In genomic region chr9:75599191-75599841, GRCm38 (mm10) we compare ENCODE assay signal across 9 mouse cellular contexts. TPM values are rescaled to one million over a fixed set of nuclear protein-coding genes. Genes with fewer than 3 reads are reported as not detected.
DNase-seq lines count a peak whose midpoint lies in the region; ATAC-seq and TF ChIP-seq lines count a peak whose summit lies in the region.
"Had no signal": no experiment of that assay in that cellular context is flagged by ENCODE, and none has a peak within 500 bp of the region (broad histone marks: within the 10 kb centered on the region; RNA-seq: fewer than 3 reads in every experiment).

No protein-coding gene starts in this region.

- no peak overlapping the region for H3K4me2 ChIP-seq in hindbrain, embryonic 13.5 days
- H3K4me2 ChIP-seq in lung, postnatal 0 days (replicated peaks; ENCODE audit: low read depth, low read length): no peak overlapping the region
- H3K4me2 ChIP-seq: liver, embryonic 15.5 days had no signal

- no peak for TF ChIP-seq EP300 in lung, postnatal 0 days (IDR thresholded peaks at IDR 0.05)

- whole genome bisulfite sequencing in hindbrain, embryonic 13.5 days: 37% methylated on average over 5 of the region's 5 CpGs
- WGBS in lung, postnatal 0 days: 39% methylated on average over 5 of the region's 5 CpGs

- TF ChIP-seq CTCF in lung, postnatal 0 days (IDR thresholded peaks at IDR 0.05): peak; percentile 49

- H3K9ac ChIP-seq in hindbrain, embryonic 13.5 days: no peak overlapping the region
- no peak overlapping the region for H3K9ac ChIP-seq in lung, postnatal 0 days (replicated peaks; ENCODE audit: low read depth)
- H3K9ac ChIP-seq: liver, embryonic 15.5 days had no signal

- ATAC-seq in CD4-positive, CD25-positive, alpha-beta regulatory T cell, adult 4 months: no peak
- peak; percentile 93 for ATAC-seq in hindbrain, embryonic 13.5 days (ENCODE audit: low FRiP score)
- peak; percentile 69 for ATAC-seq in lung, postnatal 0 days
- ATAC-seq in inflammation-experienced regulatory T-cells, adult 6 months: no peak
- ATAC-seq in megakaryocyte, adult 5-6 weeks (ENCODE audit: poor library complexity, severe bottlenecking): no peak

- H3K36me3 ChIP-seq in hindbrain, embryonic 13.5 days: peaks cover 43% of the 10 kb centered on the region
- H3K36me3 ChIP-seq in lung, postnatal 0 days (ENCODE audit: insufficient read depth, low read length): no peaks in the 10 kb centered on the region
- H3K36me3 ChIP-seq: liver, embryonic 15.5 days had no signal

- peaks cover 37% of the 10 kb centered on the region for H3K4me1 ChIP-seq in hindbrain, embryonic 13.5 days (replicated peaks)
- no peaks in the 10 kb centered on the region for H3K4me1 ChIP-seq in lung, postnatal 0 days (ENCODE audit: insufficient read depth, low read depth, low read length)
- H3K4me1 ChIP-seq: liver, embryonic 15.5 days had no signal

- H3K9me3 ChIP-seq in hindbrain, embryonic 13.5 days: no peaks in the 10 kb centered on the region; the same call in 1 of the 2 replicates
- no peaks in the 10 kb centered on the region for H3K9me3 ChIP-seq in lung, postnatal 0 days (ENCODE audit: low read length)
- H3K9me3 ChIP-seq: liver, embryonic 15.5 days had no signal

- DNase-seq in CD4-positive, CD25-positive, alpha-beta regulatory T cell, adult 2 months (ENCODE audit: low read depth, low spot score): peak; percentile 8
- peak; percentile 88 for DNase-seq in retina, postnatal 1 day
- no peak for DNase-seq in retina, embryonic 14.5 days (ENCODE audit: low spot score)
- peak; percentile 50 for DNase-seq in lung, postnatal 0 days (ENCODE audit: low spot score)

- no peak overlapping the region for H3K4me3 ChIP-seq in hindbrain, embryonic 13.5 days
- no peak overlapping the region for H3K4me3 ChIP-seq in lung, postnatal 0 days (ENCODE audit: low read depth, low read length)
- H3K4me3 ChIP-seq: liver, embryonic 15.5 days had no signal

- no peaks in the 10 kb centered on the region for H3K27me3 ChIP-seq in hindbrain, embryonic 13.5 days
- no peaks in the 10 kb centered on the region for H3K27me3 ChIP-seq in lung, postnatal 0 days (replicated peaks; ENCODE audit: insufficient read depth, low read length)

- H3K27ac ChIP-seq in hindbrain, embryonic 13.5 days: peak overlapping the region; percentile 55; the same call in 1 of the 2 replicates
- no peak overlapping the region for H3K27ac ChIP-seq in lung, postnatal 0 days (ENCODE audit: low read length)
- H3K27ac ChIP-seq: liver, embryonic 15.5 days had no signal

RNA-seq across cellular contexts. Expression of gene Tmod2, which starts 11.8 kb away (rescaled TPM):
- under 1 TPM in 1 of 2 experiments, not detected in 1; 0.29 TPM for polyA plus RNA-seq in CD4-positive, CD25-positive, alpha-beta regulatory T cell, adult 4 months (2017; shearing (Covaris generic))
- 198 and 199 TPM in 2 replicates for polyA plus RNA-seq in hindbrain, embryonic 13.5 days (2015; fragmentation: Nextera tagmentation; extraction: Ambion mirVana)
- 10.6 and 11.3 TPM in 2 replicates for polyA plus RNA-seq in lung, postnatal 0 days (2015; fragmentation: Nextera tagmentation; extraction: Ambion mirVana)
- polyA plus RNA-seq in inflammation-experienced regulatory T-cells, adult 6 months (2017; shearing (Covaris generic)): under 1 TPM in 2 of 3 experiments, not detected in 1; 0.04 to 0.09 TPM
- total RNA-seq in megakaryocyte, adult 5-6 weeks (2015): not detected in 2 replicates
- total RNA-seq in megakaryocyte, adult 5-6 weeks (2017): 0.41 TPM in 1 of 2 replicates, not detected in the other

RNA-seq across cellular contexts. Expression of gene Lysmd2, which starts 26.2 kb away (rescaled TPM):
- 1 to 10 TPM; 3.9 to 5.6 TPM for polyA plus RNA-seq in CD4-positive, CD25-positive, alpha-beta regulatory T cell, adult 4 months (2017; shearing (Covaris generic))
- polyA plus RNA-seq in hindbrain, embryonic 13.5 days (2015; fragmentation: Nextera tagmentation; extraction: Ambion mirVana): 24.8 and 26.2 TPM in 2 replicates
- polyA plus RNA-seq in lung, postnatal 0 days (2015; fragmentation: Nextera tagmentation; extraction: Ambion mirVana): 26.1 and 29.9 TPM in 2 replicates
- polyA plus RNA-seq in inflammation-experienced regulatory T-cells, adult 6 months (2017; shearing (Covaris generic)): 1 to 10 TPM; 4.9 to 6.1 (median 5.9) TPM
- 0.59 TPM in 1 of 2 replicates, not detected in the other for total RNA-seq in megakaryocyte, adult 5-6 weeks (2015)
- total RNA-seq in megakaryocyte, adult 5-6 weeks (2017): 0.11 TPM in 1 of 2 replicates, not detected in the other

RNA-seq across cellular contexts. Expression of gene Tmod3, which starts 39.9 kb away (rescaled TPM):
- polyA plus RNA-seq in CD4-positive, CD25-positive, alpha-beta regulatory T cell, adult 4 months (2017; shearing (Covaris generic)): 100 to 1,000 TPM; 147 to 187 TPM
- 82.3 and 85.3 TPM in 2 replicates for polyA plus RNA-seq in hindbrain, embryonic 13.5 days (2015; fragmentation: Nextera tagmentation; extraction: Ambion mirVana)
- polyA plus RNA-seq in lung, postnatal 0 days (2015; fragmentation: Nextera tagmentation; extraction: Ambion mirVana): 183 and 213 TPM in 2 replicates
- 100 to 1,000 TPM; 142 to 214 (median 146) TPM for polyA plus RNA-seq in inflammation-experienced regulatory T-cells, adult 6 months (2017; shearing (Covaris generic))
- total RNA-seq in megakaryocyte, adult 5-6 weeks (2015): 100 and 101 TPM in 2 replicates
- 102 and 121 TPM in 2 replicates for total RNA-seq in megakaryocyte, adult 5-6 weeks (2017)

Comparison
In these comparisons a context has a peak if more than half of its experiments do, and no peak if none do; other contexts are left out.
1. ATAC-seq: peak in hindbrain, embryonic 13.5 days (single experiment) and lung, postnatal 0 days (single experiment); none in CD4-positive, CD25-positive, alpha-beta regulatory T cell, adult 4 months (single experiment), inflammation-experienced regulatory T-cells, adult 6 months (single experiment) and megakaryocyte, adult 5-6 weeks (single experiment).
2. RNA of gene Tmod2, which starts 11.8 kb away (polyA plus RNA-seq): 198 to 199 TPM in hindbrain, embryonic 13.5 days; 10.6 to 11.3 TPM in lung, postnatal 0 days, 0.29 TPM in CD4-positive, CD25-positive, alpha-beta regulatory T cell, adult 4 months and 0.04 to 0.09 TPM in inflammation-experienced regulatory T-cells, adult 6 months; every median in the first group is over 10 times any median in the second.